ENCODE assay signal across 14 mouse cellular contexts in the genomic region with DNA sequence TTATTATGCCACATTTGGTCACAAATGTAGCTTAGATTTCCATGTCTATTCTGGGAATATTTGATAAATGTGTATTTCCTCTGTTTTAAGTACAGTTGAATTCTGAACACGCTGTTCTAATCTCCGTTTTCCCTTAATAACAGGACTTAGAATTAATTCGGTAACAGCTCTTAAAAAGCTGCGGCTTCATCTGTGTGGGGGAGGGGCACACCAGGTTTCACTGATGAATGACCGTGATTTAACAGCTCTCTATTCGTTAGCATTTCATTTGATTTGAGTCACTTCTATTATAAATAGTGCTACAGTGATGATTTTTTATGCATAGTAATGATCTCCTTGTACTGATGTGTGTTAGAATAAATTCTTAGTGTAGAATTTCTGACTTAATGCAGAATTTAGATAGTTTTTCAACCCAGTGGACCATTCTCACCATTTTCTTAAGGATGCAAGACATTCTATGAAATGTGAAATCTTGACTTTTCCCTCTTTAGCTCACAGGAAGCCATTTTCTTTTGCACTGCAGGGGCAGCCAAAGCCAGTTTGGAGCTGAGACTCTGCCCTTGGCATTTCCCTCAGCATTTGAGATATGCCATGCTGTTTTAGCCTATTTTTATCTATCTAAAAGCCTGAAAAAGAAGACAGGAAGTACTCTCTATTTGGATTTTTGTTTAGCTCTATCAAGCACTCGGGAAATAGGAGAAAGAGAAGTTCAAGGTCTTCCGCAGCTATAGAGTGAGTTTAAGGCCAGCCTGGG.
DNase-seq lines count a peak whose midpoint lies in the region; ATAC-seq and TF ChIP-seq lines count a peak whose summit lies in the region.
"Had no signal": no experiment of that assay in that cellular context is flagged by ENCODE, and none has a peak within 500 bp of the region (broad histone marks: within the 10 kb centered on the region; RNA-seq: fewer than 3 reads in every experiment).

No protein-coding gene starts in this region.

- H3K9ac ChIP-seq in neural tube, embryonic 14.5 days (replicated peaks; ENCODE audit: low read depth, low read length): no peak overlapping the region
- no peak overlapping the region for H3K9ac ChIP-seq in intestine, postnatal 0 days (ENCODE audit: low read depth, low read length)
- H3K9ac ChIP-seq: embryonic facial prominence, embryonic 15.5 days; liver, embryonic 14.5 days had no signal

- H3K27ac ChIP-seq in kidney, adult 2 months (ENCODE audit: insufficient read depth, low read depth, low read length): no peak overlapping the region
- 0 out of 2 replicates have a peak overlapping the region, but pooled peaks have one; percentile 16 for H3K27ac ChIP-seq in neural tube, embryonic 14.5 days (ENCODE audit: low read depth, low read length)
- H3K27ac ChIP-seq in intestine, postnatal 0 days (ENCODE audit: low read depth, low read length): no peak overlapping the region
- H3K27ac ChIP-seq: embryonic facial prominence, embryonic 15.5 days; liver, embryonic 14.5 days had no signal

- ATAC-seq in neural tube, embryonic 14.5 days (ENCODE audit: low read depth): no peak
- no peak for ATAC-seq in intestine, postnatal 0 days

- no peak for TF ChIP-seq CTCF in kidney, adult 2 months (conservative IDR thresholded peaks at IDR 0.05; ENCODE audit: insufficient read depth, insufficient read length, low read depth, low read length)
- no peak for TF ChIP-seq CTCF in intestine, postnatal 0 days (IDR thresholded peaks at IDR 0.05; ENCODE audit: low read depth)

- 60% methylated on average over 8 of the region's 8 CpGs for whole genome bisulfite sequencing in kidney, adult 2 months
- WGBS in neural tube, embryonic 14.5 days: 59% methylated on average over 8 of the region's 8 CpGs
- 83% methylated on average over 8 of the region's 8 CpGs for WGBS in intestine, postnatal 0 days

- H3K9me3 ChIP-seq in neural tube, embryonic 14.5 days (ENCODE audit: control insufficient read depth, low read length): no peaks in the 10 kb centered on the region
- no peaks in the 10 kb centered on the region for H3K9me3 ChIP-seq in intestine, postnatal 0 days (ENCODE audit: control insufficient read depth)
- H3K9me3 ChIP-seq: embryonic facial prominence, embryonic 15.5 days had no signal

- peaks cover 9% of the 10 kb centered on the region for H3K4me1 ChIP-seq in kidney, adult 2 months (ENCODE audit: control insufficient read depth, insufficient read depth, low read length)
- 0 out of 2 replicates have a peak, but pooled peaks cover 3% of the 10 kb centered on the region for H3K4me1 ChIP-seq in neural tube, embryonic 14.5 days (ENCODE audit: control insufficient read depth, insufficient read depth, low read length)
- H3K4me1 ChIP-seq in intestine, postnatal 0 days (replicated peaks; ENCODE audit: control insufficient read depth, insufficient read depth, low read length): no peaks in the 10 kb centered on the region
- H3K4me1 ChIP-seq: embryonic facial prominence, embryonic 15.5 days had no signal

- DNase-seq in kidney, adult 2 months: peak; percentile 24
- DNase-seq in kidney, adult 8-10 months: no peak
- DNase-seq in right cerebral cortex, adult 2 months (ENCODE audit: low spot score in 2 of 2): peak; percentile 33 to 41
- DNase-seq in right cerebral cortex, postnatal 36 days (ENCODE audit: low spot score in 2 of 2): no peak
- peak; percentile 9 to 26 for DNase-seq in layer of hippocampus, postnatal 36 days
- DNase-seq in MN1 (ENCODE audit: low spot score): no peak
- DNase-seq: adrenal gland, adult 2 months; heart, postnatal 14 days; kidney, adult 11 months; thymus, adult 2 months had no signal

- no peak for TF ChIP-seq POLR2A in kidney, adult 2 months (IDR thresholded peaks at IDR 0.05; ENCODE audit: low read depth, low read length)

- H3K27me3 ChIP-seq in kidney, adult 2 months (replicated peaks; ENCODE audit: control insufficient read depth, insufficient read depth, low read length): no peaks in the 10 kb centered on the region
- no peaks in the 10 kb centered on the region for H3K27me3 ChIP-seq in neural tube, embryonic 14.5 days (ENCODE audit: control insufficient read depth, insufficient read depth, low read length)
- no peaks in the 10 kb centered on the region for H3K27me3 ChIP-seq in intestine, postnatal 0 days (replicated peaks; ENCODE audit: control insufficient read depth, insufficient read depth, low read length)
- H3K27me3 ChIP-seq: embryonic facial prominence, embryonic 15.5 days had no signal

- H3K4me2 ChIP-seq in neural tube, embryonic 14.5 days (ENCODE audit: low read depth, low read length): no peak overlapping the region
- no peak overlapping the region for H3K4me2 ChIP-seq in intestine, postnatal 0 days (replicated peaks; ENCODE audit: low read depth)
- H3K4me2 ChIP-seq: embryonic facial prominence, embryonic 15.5 days had no signal

- no peak overlapping the region for H3K4me3 ChIP-seq in kidney, adult 2 months (ENCODE audit: insufficient read depth, low read depth, low read length)
- H3K4me3 ChIP-seq in neural tube, embryonic 14.5 days (ENCODE audit: low read depth, low read length): no peak overlapping the region
- no peak overlapping the region for H3K4me3 ChIP-seq in intestine, postnatal 0 days (ENCODE audit: low read depth, low read length)
- H3K4me3 ChIP-seq: embryonic facial prominence, embryonic 15.5 days had no signal

- no peaks in the 10 kb centered on the region for H3K36me3 ChIP-seq in kidney, adult 2 months (ENCODE audit: control insufficient read depth, insufficient read depth, low read length)
- no peaks in the 10 kb centered on the region for H3K36me3 ChIP-seq in neural tube, embryonic 14.5 days (ENCODE audit: control insufficient read depth, insufficient read depth, low read length)
- H3K36me3 ChIP-seq in intestine, postnatal 0 days (ENCODE audit: control insufficient read depth, insufficient read depth): no peaks in the 10 kb centered on the region
- H3K36me3 ChIP-seq: embryonic facial prominence, embryonic 15.5 days had no signal

Comparison
In these comparisons a context has a peak if more than half of its experiments do, and no peak if none do; other contexts are left out.
1. DNase-seq: peak in kidney, adult 2 months (single experiment), right cerebral cortex, adult 2 months (2 of 2) and layer of hippocampus, postnatal 36 days (2 of 2); none in kidney, adult 8-10 months (0 of 2), right cerebral cortex, postnatal 36 days (0 of 2) and MN1 (single experiment).